Mouse (Mus musculus) testis, adult 2 months (tissue): ENCODE results near the gene Acoxl. TPM values are rescaled to one million over a fixed set of nuclear protein-coding genes. Genes with fewer than 3 reads are reported as not detected.
"Not testable (repeated sequence)": the region's sequence is repeated elsewhere in the genome, so short reads cannot be mapped to it uniquely, and the experiment has no call there.

Source experiments
- H3K27ac ChIP-seq: fragments of 200-500 bp; 2 replicates; pipeline ENCODE4 v1.5.1; 2012; ENCODE audit warnings: low read depth, low read length; ENCODE audit not compliant: control insufficient read depth, insufficient read depth
- H3K27me3 ChIP-seq: fragments of 200-500 bp; 2 replicates; pipeline ENCODE4 v1.6.1; 2012; ENCODE audit warnings: mild to moderate bottlenecking, low read length, moderate library complexity; ENCODE audit not compliant: control insufficient read depth, insufficient read depth
- H3K36me3 ChIP-seq: fragments of 200-500 bp; 2 replicates; pipeline ENCODE4 v1.6.1; 2012; ENCODE audit warnings: mild to moderate bottlenecking, low read length; ENCODE audit not compliant: control insufficient read depth, insufficient read depth
- H3K4me1 ChIP-seq: fragments of 200-500 bp; 2 replicates; pipeline ENCODE4 v1.6.1; 2012; ENCODE audit warnings: low read length; ENCODE audit not compliant: control insufficient read depth, insufficient read depth
- H3K4me3 ChIP-seq: fragments of 200-500 bp; 2 replicates; pipeline ENCODE4 v1.5.1; 2012; ENCODE audit warnings: low read depth, mild to moderate bottlenecking, low read length, moderate library complexity, mixed read lengths; ENCODE audit not compliant: control insufficient read depth
- CTCF ChIP-seq: fragments of 200-500 bp; IDR thresholded peaks from 2 replicates; pipeline ENCODE4 v1.5.1; 2012; ENCODE audit warnings: low read depth, mild to moderate bottlenecking, inconsistent platforms, low read length, moderate library complexity; ENCODE audit not compliant: control insufficient read depth, insufficient read depth, insufficient replicate concordance
- POLR2A ChIP-seq: fragments of 200-500 bp; IDR thresholded peaks from 2 replicates; pipeline ENCODE4 v1.6.1; 2012; ENCODE audit warnings: low read depth, mild to moderate bottlenecking, inconsistent platforms, low read length, moderate library complexity; ENCODE audit not compliant: control insufficient read depth
- polyA plus RNA-seq: library from polyadenylated mRNA; depleted of rRNA; stranded (reverse); fragments of >200 nt; gene quantifications from 2 replicates; pipeline ENCODE4 v1.2.3, GENCODE M21; 2012

The Acoxl gene
- polyA plus RNA-seq, 1 experiment: 0.07 TPM

- Histone ChIP-seq H3K4me1 (no peaks in the 10 kb centered on the region), H3K4me3 (no peak overlapping the region), H3K27me3 (no peaks in the 10 kb centered on the region), H3K27ac (no peak overlapping the region), H3K36me3 (no peaks in the 10 kb centered on the region)
- TF ChIP-seq CTCF: no peak
- no peak for TF ChIP-seq POLR2A
Measured at GRCm38 (mm10) chr2:128091431-128092369, 253.0 kb downstream of the Acoxl start.

GRCm38 (mm10) chr2:128092451-128092850, 253.8 kb downstream of the Acoxl start:
- no peaks in the 10 kb centered on the region for H3K4me1 ChIP-seq
- no peak overlapping the region for H3K4me3 ChIP-seq
- no peak for TF ChIP-seq POLR2A
- no peak for TF ChIP-seq CTCF
- no peaks in the 10 kb centered on the region for H3K27me3 ChIP-seq
- no peaks in the 10 kb centered on the region for H3K36me3 ChIP-seq
- no peak overlapping the region for H3K27ac ChIP-seq

- Histone ChIP-seq H3K36me3 (no peaks in the 10 kb centered on the region), H3K27ac (no peak overlapping the region), H3K4me1 (no peaks in the 10 kb centered on the region)
Measured at GRCm38 (mm10) chr2:128094196-128094595, 255.5 kb downstream of the Acoxl start.

GRCm38 (mm10) chr2:128094602-128095001, 255.9 kb downstream of the Acoxl start:
- Histone ChIP-seq H3K27me3 (no peaks in the 10 kb centered on the region), H3K27ac (no peak overlapping the region), H3K4me3 (no peak overlapping the region), H3K36me3 (no peaks in the 10 kb centered on the region), H3K4me1 (no peaks in the 10 kb centered on the region)
- TF ChIP-seq CTCF (no peak), POLR2A (no peak)

More at GRCm38 (mm10) chr2:128094196-128094595, 255.5 kb downstream of the Acoxl start:
- Histone ChIP-seq H3K27me3 (no peaks in the 10 kb centered on the region), H3K4me3 (no peak overlapping the region)
- TF ChIP-seq CTCF: no peak
- no peak for TF ChIP-seq POLR2A

GRCm38 (mm10) chr2:128095270-128095669, 256.6 kb downstream of the Acoxl start:
- H3K27ac ChIP-seq: no peak overlapping the region
- no peaks in the 10 kb centered on the region for H3K4me1 ChIP-seq
- no peaks in the 10 kb centered on the region for H3K27me3 ChIP-seq
- H3K4me3 ChIP-seq: no peak overlapping the region
- TF ChIP-seq POLR2A (no peak), CTCF (no peak)
- H3K36me3 ChIP-seq: no peaks in the 10 kb centered on the region

- Histone ChIP-seq H3K36me3 (no peaks in the 10 kb centered on the region), H3K4me3 (no peak overlapping the region), H3K4me1 (no peaks in the 10 kb centered on the region), H3K27me3 (no peaks in the 10 kb centered on the region), H3K27ac (no peak overlapping the region)
- no peak for TF ChIP-seq CTCF
- no peak for TF ChIP-seq POLR2A
Measured at GRCm38 (mm10) chr2:128096070-128096469, 257.4 kb downstream of the Acoxl start.

- not testable (repeated sequence) for H3K27ac ChIP-seq, H3K4me3 ChIP-seq, H3K36me3 ChIP-seq, H3K27me3 ChIP-seq, H3K4me1 ChIP-seq
Measured at GRCm38 (mm10) chr2:128098118-128098517, 259.4 kb downstream of the Acoxl start.
